Mouse (Mus musculus): ENCODE results near the gene Pik3ca. TPM values are rescaled to one million over a fixed set of nuclear protein-coding genes. Genes with fewer than 3 reads are reported as not detected.

The Pik3ca gene
- polyA plus RNA-seq, 1 experiment from 2014 or later = 11.8 TPM

DNA sequence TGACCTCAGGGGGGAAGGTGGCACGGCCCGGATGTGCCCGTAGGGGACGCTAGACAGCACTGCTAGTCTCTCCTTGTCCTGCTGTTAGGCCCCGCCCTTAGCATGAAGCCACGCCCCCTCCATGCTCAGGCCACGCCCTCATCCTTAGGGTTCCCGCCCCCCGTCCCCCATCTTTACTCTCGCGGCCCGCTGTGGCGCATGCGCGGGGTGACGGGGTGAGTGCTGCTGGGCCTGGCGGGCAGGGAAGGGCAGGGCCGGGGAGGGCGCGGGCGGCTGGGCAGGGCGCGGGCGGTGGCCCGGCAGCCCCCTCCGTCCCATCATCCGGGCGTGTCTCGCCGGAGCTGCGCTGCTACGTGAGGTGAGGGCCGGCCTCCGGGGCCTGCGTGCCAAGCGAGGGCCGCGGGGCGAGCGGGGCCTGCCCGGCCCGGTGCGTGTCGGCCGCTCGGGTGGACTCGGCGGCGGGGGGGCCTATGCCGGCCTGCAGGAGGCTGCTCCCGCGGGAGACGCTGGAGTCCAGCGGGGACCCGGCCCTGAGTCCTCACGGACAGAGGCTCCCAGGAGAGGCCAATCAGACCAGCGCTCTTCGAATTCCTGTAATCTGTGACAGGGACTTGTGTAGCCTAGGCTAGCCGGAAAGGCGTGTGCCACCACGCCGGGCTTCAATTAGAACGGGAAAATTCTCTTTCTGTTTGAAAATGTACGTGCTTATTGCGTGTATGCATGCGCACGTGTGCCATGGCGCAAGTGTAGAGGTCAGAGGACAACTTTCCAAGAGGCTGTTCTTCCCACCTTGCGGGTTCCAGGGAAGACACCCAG, 113.1 kb downstream of the Pik3ca start:
- ATAC-seq (ENCODE audit: low read depth) = peak; percentile 90
- H3K36me3 ChIP-seq = peaks cover 7% of the 10 kb centered on the region
- H3K27me3 ChIP-seq = no peaks in the 10 kb centered on the region
- H3K4me2 ChIP-seq = peak overlapping the region; percentile 80
- H3K4me1 ChIP-seq (replicated peaks) = peaks cover 36% of the 10 kb centered on the region
- no peaks in the 10 kb centered on the region for H3K9me3 ChIP-seq
- under 1% methylated on average over 69 of the region's 69 CpGs for WGBS
- H3K27ac ChIP-seq (replicated peaks) = peak overlapping the region; percentile 87
- peak overlapping the region; percentile 96 for H3K9ac ChIP-seq
- H3K4me3 ChIP-seq = peak overlapping the region; percentile 93

DNA sequence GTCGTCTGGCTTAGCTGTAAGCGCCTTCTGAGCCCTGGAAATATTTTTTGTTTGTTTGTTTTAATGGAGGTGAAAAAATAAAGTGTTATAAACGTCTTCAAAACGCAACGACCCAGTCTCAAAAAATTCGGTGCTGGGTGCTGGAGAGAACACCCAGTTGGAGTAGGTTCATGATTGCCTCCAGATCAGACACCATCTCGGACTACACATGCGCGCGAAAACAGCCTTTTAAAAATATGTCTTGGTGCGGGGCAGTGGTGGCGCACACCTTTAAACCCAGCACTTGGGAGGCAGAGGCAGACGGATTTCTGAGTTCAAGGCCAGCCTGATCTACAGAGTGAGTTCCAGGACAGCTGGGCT, 113.7 kb downstream of the Pik3ca start:
- Histone ChIP-seq H3K4me2 (peak overlapping the region; percentile 80), H3K27me3 (no peaks in the 10 kb centered on the region), H3K9me3 (no peaks in the 10 kb centered on the region), H3K4me1 (replicated peaks) (peaks cover 36% of the 10 kb centered on the region), H3K36me3 (peaks cover 13% of the 10 kb centered on the region), H3K27ac (replicated peaks) (peak overlapping the region; percentile 87; the same call in 1 of the 2 replicates), H3K4me3 (peak overlapping the region; percentile 93), H3K9ac (peak overlapping the region; percentile 96)
- no peak for ATAC-seq (ENCODE audit: low read depth)
- WGBS = 7% methylated on average over 13 of the region's 13 CpGs

DNA sequence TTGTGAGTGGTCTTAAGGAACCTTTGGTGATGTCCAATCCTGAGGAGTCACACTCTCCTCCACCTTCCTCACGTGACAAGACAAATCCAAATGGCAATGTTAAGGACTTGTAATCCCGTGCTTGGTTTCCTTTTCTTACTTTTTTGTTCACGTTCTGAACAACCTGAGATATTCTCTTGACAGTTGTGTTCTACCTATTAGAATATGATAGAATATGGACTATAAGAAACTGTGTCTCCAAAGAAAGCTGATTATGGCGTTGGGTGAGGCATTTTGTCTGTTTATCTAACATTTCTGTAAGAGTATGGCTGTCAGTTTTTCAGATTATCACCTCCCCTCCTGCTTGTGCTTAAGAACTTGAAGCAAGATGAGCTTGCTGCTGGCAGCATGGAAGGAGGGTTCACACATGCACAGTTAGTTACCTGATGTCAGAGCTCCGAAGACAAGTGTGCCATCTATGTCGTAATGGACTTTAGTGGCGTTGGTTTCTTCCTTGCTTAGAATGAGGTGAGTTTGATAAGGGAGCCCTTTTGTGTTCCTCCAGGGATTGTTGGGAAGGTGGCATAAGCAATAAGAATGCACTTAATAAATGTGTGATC, 115.3 kb downstream of the Pik3ca start:
- H3K4me3 ChIP-seq = no peak overlapping the region
- H3K36me3 ChIP-seq = peaks cover 28% of the 10 kb centered on the region
- peaks cover 36% of the 10 kb centered on the region for H3K4me1 ChIP-seq (replicated peaks)
- ATAC-seq (ENCODE audit: low read depth) = no peak
- no peak overlapping the region for H3K27ac ChIP-seq (replicated peaks)
- 90% methylated on average over 7 of the region's 7 CpGs for WGBS
- H3K27me3 ChIP-seq = no peaks in the 10 kb centered on the region
- H3K4me2 ChIP-seq = no peak overlapping the region
- no peaks in the 10 kb centered on the region for H3K9me3 ChIP-seq
- H3K9ac ChIP-seq = no peak overlapping the region

DNA sequence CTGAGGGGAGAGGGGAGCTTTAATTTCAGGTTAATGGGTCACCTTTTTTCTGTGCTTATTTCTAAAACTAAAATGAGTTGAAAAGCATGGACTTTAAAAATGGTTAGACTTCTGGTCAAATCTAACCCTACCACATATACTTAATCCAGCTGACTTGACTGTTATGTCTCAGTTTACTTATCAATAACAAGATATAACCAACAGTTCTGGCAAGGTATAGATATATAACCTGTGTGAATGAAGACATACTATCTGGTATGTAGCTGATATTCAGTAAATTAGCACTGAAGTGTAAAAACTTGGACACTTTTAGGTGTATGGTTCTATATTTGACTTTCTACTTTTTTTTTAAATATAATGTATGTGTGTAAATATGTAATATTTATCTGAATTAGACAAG, 116.1 kb downstream of the Pik3ca start:
- H3K4me1 ChIP-seq (replicated peaks) = peaks cover 36% of the 10 kb centered on the region
- H3K9me3 ChIP-seq = no peaks in the 10 kb centered on the region
- no peak for ATAC-seq (ENCODE audit: low read depth)
- 0 out of 2 replicates have a peak overlapping the region, but pooled peaks have one; percentile 26 for H3K9ac ChIP-seq
- H3K4me2 ChIP-seq = no peak overlapping the region
- H3K27ac ChIP-seq (replicated peaks) = no peak overlapping the region
- no peak overlapping the region for H3K4me3 ChIP-seq
- H3K36me3 ChIP-seq = peaks cover 34% of the 10 kb centered on the region
- H3K27me3 ChIP-seq = no peaks in the 10 kb centered on the region

Other genes starting within 250 kb of the Pik3ca start
- 7.5 and 8.1 TPM in 2 replicates for gene Zmat3, start 31.7 kb upstream of the Pik3ca start, polyA plus RNA-seq (2015; fragmentation: Nextera tagmentation; extraction: Ambion mirVana)
- 0.11 and 0.17 TPM in 2 replicates for gene Kcnmb3, start 94.6 kb downstream of the Pik3ca start, polyA plus RNA-seq (2015; fragmentation: Nextera tagmentation; extraction: Ambion mirVana)
- gene Zfp639, start 112.6 kb downstream of the Pik3ca start, polyA plus RNA-seq (2015; fragmentation: Nextera tagmentation; extraction: Ambion mirVana) = 37.5 and 42.7 TPM in 2 replicates
- gene Mfn1, start 131.8 kb downstream of the Pik3ca start, polyA plus RNA-seq (2015; fragmentation: Nextera tagmentation; extraction: Ambion mirVana) = 36.3 and 46.0 TPM in 2 replicates
- 88.0 and 90.2 TPM in 2 replicates for gene Gnb4, start 218.9 kb downstream of the Pik3ca start, polyA plus RNA-seq (2015; fragmentation: Nextera tagmentation; extraction: Ambion mirVana)